Mouse (Mus musculus) inflammation-experienced regulatory T-cells, adult 6 months (primary cell): ENCODE results near the gene Galnt7. TPM values are rescaled to one million over a fixed set of nuclear protein-coding genes. Genes with fewer than 3 reads are reported as not detected.
A peak's percentile ranks its signal among the peaks of the same experiment; 100 is the strongest.

ENCODE experiments used
- ATAC-seq: one replicate; pipeline ENCODE4 v1.8.0; 2017
- polyA plus RNA-seq, 3 experiments: library from polyadenylated mRNA; unstranded; fragments of 100-300 nt; shearing (Covaris generic); gene quantifications; one replicate each; pipeline ENCODE4 v1.2.1; 2017

Galnt7 gene
- polyA plus RNA-seq: 10 to 100 TPM; 27.5 to 30.5 (median 29.3) TPM

DNA sequence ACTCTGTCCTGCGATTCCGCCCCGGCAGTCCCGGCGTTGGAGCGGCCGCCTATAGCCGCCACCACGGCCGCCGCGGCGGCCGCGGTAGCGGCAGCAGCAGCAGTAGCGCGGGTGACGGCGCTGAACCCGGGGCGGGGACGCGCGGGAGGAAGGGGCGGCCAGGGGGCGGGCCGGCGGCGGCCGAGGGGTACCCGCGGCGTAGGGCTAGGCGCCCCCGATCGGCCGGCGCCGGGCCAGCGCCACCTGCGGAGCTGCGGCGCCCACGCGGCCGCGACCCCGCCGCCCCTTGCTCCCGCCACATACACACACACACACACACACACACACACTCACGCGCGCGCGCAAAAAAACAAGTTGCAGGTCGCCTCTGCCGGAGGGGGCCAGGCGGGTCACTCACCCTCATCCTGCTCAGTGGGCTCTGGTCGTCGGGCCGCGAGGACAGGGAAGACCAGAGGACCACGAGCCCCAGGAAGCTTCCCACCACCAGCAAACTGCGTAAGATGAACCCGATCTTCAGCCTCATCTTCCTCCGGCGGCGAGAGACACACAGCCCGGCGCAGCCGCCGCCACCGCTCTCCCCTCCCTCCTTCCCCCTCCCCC is at the start of gene Galnt7:
Gene Galnt7 (minus strand): TSS at position 577 of the 600 bp plus-strand sequence.
- peak; percentile 52 for ATAC-seq

GRCm38 (mm10) chr8:57688633-57689032 is 35.8 kb upstream of the Galnt7 start:
- ATAC-seq: no peak

DNA sequence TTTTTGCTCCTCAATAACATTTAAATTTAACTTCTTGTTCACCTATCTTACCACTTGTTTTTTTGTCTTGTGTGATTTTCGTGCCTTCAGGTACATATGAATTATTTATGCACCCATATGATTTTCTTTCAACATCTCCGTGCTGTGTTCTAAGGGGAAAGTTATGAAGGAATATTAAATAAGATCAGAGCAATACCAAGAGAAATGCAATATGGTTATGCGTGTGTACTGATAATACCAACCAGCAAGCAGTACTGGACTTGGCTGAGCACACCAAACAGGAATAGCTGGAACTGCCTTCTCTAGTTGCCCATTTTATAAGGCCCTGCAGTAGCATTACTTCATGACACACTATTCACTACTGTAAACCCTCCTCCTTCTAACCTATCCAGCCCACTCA is 33.0 kb upstream of the Galnt7 start:
- ATAC-seq: no peak

- ATAC-seq: no peak
Observed at GRCm38 (mm10) chr8:57680044-57680443, 27.2 kb upstream of the Galnt7 start.

DNA sequence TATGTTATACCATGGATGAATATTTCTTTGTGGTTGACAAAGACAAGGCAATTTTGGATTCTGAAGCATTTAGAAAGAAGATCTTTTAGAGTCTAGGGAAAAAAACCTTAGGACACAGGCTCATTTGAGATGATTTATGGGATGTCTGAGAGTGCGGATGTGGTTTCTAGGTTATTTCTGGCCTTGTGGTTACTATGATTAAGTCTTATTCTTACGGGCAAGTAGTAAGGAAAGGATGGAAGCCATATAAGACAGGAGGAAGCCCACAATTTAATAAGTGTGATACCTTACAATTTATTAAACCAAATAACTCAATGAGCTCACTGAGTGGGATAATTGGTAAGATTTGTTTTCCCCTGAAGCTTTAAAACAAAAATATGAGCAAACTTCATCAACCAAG is 11.3 kb upstream of the Galnt7 start:
- ATAC-seq: no peak

- ATAC-seq: no peak
Observed at GRCm38 (mm10) chr8:57660019-57660418, 7.2 kb upstream of the Galnt7 start.

GRCm38 (mm10) chr8:57656446-57656845 is 3.6 kb upstream of the Galnt7 start:
- ATAC-seq: no peak

GRCm38 (mm10) chr8:57654146-57654545 is 1.3 kb upstream of the Galnt7 start:
- no peak for ATAC-seq

DNA sequence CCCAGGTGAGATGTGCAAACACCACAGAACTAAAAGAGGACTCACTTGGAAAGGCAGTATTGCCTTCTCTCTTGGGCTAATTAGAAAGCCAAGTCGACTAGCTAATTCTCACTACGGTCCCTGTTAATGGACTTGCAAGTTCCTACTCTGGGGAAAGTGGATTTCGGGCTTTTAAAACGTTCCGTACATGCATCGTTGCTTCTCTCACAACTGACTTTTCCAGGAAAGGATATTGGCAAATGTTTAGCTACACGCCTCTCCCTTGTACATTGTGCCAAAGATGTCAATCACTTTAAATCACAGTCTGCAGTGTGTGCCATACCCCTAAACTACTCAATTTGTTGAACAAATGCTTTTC is 915 bp upstream of the Galnt7 start:
- peak; percentile 0 for ATAC-seq

GRCm38 (mm10) chr8:57653056-57653767 is 380 bp upstream of the Galnt7 start:
- peak; percentile 47 for ATAC-seq

DNA sequence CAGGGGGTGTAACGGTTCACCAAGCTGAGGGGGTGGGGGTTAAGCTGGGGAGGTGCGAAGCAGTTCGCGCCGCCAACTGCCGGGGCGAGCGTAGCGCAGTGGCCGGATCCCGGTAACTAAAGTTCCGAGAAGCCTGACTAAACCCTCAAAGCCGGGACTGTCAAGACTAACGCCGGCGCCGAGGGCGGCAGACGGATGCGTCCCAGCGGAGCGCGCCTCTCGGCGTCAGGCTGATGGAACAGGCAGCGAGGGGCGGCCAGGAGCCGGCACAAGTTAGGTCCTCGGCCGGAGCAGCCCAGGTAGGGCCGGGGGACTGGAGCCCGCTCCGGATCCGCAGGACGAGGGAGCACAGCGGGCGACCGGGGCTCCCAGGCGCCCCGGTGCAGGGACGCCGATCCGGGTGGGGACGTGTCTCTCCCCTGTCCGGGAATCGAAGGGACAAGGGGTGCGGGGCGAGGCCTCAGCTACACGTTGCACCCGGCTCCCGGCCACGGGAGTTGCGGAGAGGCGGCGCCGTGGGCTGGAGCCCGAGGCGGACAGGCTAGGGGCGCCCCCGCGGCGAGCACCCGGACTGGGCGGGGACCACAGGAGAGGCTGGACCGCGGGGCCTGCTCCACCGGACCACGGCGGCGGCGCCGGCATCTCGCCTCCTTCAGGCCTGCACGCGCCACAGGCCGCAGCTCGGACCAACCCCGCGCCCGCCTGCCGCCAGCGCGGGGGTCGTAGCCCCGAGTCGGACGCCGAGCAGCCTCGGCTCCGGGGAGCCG is 960 bp downstream of the Galnt7 start:
- ATAC-seq: peak; percentile 29

DNA sequence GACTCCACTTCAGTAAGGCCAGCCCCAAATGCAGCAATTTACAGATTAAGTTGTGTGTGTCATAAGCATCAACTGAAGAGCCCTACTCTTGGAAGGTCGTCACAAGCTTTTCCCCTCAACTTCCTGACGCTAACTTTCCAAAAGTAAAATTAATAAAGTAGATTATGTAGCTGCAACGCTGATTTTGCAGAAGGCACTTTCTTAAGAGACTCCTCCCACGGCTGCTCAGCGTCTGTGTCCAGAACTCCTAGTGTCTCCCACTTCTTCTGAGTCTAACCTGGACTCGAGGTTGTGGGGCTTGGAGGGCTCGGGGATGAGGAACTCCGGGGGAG is 1.5 kb downstream of the Galnt7 start:
- no peak for ATAC-seq

GRCm38 (mm10) chr8:57650216-57650615 is 2.6 kb downstream of the Galnt7 start:
- no peak for ATAC-seq

DNA sequence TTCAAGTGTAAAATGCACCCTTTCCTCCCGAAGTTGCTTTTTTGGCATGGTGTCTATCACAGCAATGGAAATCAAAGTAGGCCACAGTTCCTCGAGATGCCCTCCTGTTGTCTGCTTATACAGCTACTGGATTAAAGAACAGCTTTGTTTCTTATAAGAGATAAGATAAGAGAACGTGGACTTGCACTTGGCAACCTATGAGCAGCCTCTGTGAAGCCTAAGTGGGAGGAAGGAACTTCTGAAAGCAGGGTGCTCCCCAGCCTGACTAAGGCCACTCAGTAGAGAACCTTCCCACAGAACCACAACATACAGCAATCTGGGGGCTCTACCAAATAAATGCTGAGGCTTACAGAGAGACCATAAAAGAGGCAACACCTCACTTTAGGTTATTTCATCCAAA is 5.3 kb downstream of the Galnt7 start:
- no peak for ATAC-seq

DNA sequence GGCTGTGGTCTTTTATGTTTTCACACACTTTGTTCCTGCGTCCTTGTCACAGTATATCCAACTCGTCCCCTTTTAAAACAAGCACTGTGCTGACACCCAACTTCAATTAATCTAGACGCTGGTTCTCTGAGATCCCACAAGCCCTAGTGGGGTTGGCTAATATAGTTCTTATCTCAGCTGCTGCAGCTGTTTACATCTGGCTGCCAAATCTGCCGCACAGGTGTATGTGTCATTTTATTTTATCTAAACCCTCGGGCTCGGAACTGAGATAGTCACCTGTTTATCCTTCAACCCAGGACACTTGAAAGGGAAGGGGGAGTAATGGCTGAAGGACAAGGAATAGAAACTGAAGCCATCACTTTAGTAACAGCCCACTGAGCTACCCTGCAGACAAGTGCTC is 8.6 kb downstream of the Galnt7 start:
- no peak for ATAC-seq

DNA sequence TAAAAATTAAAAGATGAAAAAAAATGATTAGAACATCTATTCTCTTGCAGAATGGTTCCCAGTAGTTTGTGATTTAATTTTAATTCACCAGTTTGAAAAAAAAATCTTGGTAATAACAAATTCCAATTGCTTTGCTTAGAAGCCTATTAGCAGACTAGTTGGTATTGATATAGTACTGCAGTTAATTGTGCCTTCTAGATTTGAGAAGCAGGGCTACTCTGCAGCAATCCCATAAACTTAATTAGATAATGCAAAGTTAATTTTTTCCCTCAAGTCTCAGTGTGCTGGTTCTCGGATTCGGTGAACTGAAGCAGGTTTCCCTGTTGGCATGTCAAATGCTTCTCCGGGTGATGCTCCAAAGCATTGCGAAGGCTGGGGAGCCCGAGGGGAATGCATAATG is 10.1 kb downstream of the Galnt7 start:
- no peak for ATAC-seq

DNA sequence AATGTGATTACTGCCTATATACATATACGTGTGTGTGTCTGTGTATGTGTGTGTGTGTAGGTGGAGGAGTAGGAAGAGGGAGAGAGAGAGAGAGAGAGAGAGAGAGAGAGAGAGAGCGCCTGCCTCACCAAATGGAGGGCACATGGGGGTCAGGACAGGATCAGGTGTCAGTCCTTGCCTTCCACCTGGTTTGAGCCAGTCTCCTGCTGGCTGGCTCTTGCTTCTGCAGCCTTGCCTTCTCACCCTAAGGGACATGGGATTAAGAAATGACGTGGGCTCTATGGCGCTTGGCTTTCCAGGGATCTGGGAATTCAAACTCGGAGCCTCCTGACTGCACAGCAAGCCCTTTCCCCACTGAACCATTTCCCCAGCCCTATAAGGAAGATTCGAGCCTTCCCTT is 13.9 kb downstream of the Galnt7 start:
- no peak for ATAC-seq

DNA sequence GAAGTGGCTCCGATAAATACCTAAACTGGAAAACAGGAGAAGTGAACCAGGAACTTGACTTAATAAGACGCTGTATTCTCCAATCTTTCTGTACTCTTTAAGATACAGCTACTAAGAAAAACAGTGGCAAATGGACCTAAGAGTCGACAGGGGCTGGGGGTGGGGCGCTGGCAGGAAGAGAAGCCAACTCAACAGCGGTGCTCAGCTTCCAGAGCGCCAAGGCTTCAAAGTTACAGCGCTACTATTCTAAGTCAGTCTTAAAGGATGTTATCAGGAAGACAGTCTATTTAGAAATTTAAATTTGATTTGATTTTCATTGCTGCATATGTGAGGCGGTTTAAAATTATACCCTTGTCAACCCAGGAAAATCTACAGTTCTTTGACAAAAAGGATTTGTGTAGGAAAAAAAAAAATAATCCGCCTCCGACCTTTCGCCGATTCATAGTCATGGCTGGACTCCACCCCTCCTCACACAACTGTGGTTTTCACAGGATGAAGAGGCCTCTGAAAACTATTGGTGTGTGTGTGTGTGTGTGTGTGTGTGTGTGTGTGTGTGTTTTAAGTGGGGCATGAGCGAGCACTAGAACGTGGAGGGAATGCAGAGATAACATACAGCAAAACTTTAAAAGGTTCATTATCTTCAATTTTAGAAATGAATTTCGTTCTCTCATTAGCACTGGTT is 15.1 kb downstream of the Galnt7 start:
- ATAC-seq: peak; percentile 66

GRCm38 (mm10) chr8:57636698-57637097 is 16.1 kb downstream of the Galnt7 start:
- ATAC-seq: no peak

GRCm38 (mm10) chr8:57636281-57636680 is 16.6 kb downstream of the Galnt7 start:
- no peak for ATAC-seq

DNA sequence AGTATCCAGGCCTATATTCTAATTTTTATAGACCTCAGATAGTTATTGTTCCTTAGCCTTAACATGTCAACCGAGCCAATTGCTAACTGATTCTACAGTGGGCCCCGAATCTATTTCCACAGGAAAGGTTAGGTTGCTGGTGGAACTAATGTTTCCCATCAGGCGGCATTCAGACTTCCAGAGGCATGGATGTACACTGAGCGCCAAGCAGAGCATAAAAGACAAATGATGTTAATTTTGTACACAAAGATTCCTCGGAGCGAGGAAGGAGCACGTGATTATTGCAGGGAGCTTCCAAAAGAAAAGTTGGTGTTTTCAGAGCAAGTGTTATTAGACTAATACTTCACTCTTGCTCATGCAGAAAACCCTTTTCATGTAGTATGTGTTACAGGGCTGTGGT is 21.1 kb downstream of the Galnt7 start:
- ATAC-seq: no peak

GRCm38 (mm10) chr8:57630148-57630547 is 22.7 kb downstream of the Galnt7 start:
- no peak for ATAC-seq
